Mouse (Mus musculus): ENCODE measurements around the gene Ndrg2.

DNA sequence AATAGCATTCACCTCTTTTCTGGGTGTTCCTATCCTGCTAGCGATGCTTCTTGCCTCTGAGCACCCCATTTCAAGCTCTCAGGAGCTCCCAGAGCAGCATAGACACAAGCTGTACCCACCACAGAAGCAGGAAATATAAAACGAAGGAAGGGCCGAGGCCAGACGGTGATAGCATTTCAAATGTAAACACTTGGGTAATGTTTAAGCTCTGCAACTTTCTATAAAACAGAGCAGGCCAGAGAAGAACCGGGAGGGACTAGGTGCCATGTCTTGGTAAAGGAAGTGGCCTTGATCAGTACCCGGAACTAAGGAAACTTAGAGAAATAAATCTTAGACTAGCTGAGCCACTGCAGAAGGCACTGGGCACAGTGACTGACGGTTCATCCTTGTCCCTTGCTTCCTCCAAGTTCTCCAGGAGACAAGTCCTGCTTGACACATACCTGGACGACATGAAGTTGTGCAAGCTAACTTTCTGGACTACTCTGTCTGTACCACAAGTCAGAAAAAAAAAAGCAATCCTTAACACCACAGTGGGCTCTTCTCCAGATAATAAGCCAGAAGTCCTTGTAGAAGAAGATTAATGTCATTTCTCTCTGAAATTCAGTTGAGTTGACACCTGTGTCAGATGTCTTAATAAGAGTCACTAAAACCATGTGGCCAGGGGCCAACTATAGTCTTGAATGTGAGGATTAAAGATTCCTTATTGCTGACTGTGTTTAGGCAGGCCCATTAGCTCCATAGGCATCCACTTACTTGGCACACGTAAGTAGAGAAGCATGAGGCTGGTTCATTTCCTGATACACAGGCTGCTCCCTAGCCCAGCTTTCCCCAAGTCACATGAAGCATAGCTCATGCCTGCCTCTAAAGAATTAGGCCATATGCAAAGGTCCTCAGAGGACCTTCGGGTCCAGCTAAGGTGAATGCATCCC, 18.4 kb upstream of the Ndrg2 start:
- TF ChIP-seq GATA1 (IDR thresholded peaks at IDR 0.05; ENCODE audit: low read length) (no peak), TAL1 (IDR thresholded peaks at IDR 0.05; ENCODE audit: low read length) (no peak)
